Mouse (Mus musculus): ENCODE measurements at regions not wholly inside any gene's neighbourhood (a gene's known extent, or its start where the extent isn't known, plus 50 kb on each side); places are given as distances from the start of the nearest gene placed in this dataset.

- DNase-seq: no peak
These were observed 72.9 kb upstream of the 1700024P04Rik start for GRCm38 (mm10) chr13:99057293-99057588.

GRCm38 (mm10) chr13:99056432-99057292 is 72.3 kb upstream of the 1700024P04Rik start:
- no peak for DNase-seq

DNA sequence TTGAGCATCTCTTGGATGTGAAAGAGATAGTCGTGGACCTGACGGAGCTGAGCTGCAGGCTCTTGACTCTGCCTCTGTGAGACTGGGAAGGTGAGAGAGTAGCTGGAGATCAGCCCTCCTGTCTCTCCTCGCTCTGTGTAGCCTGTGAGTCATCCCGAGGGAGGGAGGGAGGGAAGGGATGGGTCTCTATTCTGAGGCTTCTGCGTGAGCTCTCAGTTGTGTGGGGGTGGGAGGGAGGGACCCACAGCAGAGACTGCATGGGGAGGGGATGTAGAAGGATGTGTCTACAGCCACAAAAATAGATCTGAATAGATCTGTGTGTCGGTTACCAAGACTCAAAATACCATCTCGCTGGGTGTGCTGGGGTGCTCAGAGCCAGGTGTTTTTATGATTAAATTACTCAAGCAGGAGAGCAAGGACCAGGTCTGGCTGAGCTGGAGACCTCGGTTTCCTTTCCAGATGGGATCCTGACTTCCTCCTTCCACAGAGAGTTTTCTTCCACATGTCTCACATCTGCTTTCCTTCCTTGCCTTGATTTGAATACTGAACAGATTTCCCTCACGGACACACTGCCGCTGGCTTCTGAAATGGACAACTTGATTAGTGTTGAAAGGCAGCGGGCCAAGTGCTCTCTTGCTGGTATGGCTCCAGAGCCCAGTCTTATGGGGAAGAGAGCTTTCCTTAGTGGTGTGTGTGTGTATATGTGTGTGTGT is 71.4 kb upstream of the 1700024P04Rik start:
- peak; percentile 67 to 70 for DNase-seq

DNA sequence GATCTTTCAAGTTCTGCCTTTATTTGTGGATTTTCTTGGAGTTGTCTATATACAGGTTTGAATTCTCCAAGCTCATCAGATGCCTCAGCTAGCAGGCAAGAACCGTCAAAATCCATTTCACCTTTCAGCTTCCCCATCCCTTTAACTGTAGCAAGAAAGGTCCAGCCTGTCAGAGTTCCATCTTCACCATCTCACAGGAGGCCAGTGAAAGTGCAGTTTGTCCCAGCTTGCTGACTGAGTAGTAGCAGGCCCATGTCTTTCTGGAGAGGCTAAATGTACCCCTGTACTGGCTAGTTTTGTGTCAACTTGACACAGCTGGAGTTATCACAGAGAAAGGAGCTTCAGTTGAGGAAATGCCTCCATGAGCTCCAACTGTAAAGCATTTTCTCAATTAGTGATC is 67.7 kb upstream of the 1700024P04Rik start:
- DNase-seq: no peak

GRCm38 (mm10) chr13:99049699-99050098 is 65.3 kb upstream of the 1700024P04Rik start:
- DNase-seq: no peak

DNA sequence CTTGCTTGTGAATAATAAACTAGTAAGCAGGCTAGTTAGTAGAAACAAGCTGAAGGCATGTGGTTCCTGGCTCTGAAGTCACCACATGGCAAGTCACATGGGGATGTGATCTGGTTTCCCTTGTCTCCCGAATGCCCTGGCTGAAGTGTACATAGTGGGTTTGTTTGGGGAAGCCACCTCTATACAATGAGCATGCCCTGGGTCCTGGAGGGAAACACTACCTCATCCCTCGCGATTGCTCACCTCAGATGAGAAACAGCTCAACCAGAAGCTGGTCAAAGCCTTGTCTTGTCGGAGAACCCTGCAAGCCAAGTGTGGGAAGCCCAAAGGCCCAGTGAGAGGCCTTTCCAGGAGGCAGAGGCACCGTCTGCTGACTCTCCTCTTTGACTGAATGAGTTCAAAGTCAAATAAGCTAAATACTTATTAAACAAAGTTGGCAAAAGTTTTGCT is 64.3 kb upstream of the 1700024P04Rik start:
- peak in 1 of 2 experiments; percentile 49 for DNase-seq

DNA sequence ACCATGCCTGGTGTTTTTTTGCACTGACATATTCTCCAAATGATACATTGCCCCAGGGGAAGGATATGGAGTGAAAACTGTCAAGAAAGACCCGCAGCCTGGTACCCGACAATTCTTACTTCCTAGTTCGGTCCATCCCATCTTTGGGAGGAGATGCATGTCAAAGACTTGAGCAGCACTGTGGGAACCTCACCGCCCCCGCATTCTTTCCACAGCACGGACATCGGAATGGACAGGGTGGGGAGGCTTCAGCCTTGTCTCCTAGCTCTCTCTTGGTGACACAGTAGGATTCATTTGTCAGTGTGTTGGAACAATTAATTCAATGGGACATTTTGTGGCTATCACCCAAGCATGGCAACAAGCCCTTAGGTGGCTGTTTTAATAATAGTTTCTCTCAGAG is 62.9 kb upstream of the 1700024P04Rik start:
- peak; percentile 42 to 66 for DNase-seq

DNA sequence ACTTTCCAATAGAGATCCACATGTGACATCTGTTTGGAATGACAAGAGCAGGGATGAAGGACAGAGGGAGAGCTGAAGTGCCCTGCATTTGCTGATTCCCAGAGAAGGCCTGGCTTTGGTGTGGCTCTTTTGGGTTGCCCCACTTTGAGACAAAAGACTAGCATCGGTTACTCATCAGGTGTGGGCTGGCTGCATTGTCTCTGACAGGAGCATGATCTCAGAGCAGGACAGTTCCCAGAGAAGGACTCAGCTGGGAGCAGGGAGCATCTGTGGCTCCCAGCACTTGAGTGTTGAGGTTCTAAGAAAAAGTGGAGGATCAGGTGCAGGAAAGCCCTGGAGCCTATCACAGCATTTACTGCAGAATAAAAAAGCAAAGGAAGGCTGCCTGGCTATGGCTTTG is 62.4 kb upstream of the 1700024P04Rik start:
- DNase-seq: no peak

GRCm38 (mm10) chr13:99042086-99042485 is 57.7 kb upstream of the 1700024P04Rik start:
- no peak for DNase-seq

- no peak for DNase-seq
These were observed 56.9 kb upstream of the 1700024P04Rik start for GRCm38 (mm10) chr13:99041256-99041655.

GRCm38 (mm10) chr13:99040846-99041245 is 56.5 kb upstream of the 1700024P04Rik start:
- DNase-seq: no peak

DNA sequence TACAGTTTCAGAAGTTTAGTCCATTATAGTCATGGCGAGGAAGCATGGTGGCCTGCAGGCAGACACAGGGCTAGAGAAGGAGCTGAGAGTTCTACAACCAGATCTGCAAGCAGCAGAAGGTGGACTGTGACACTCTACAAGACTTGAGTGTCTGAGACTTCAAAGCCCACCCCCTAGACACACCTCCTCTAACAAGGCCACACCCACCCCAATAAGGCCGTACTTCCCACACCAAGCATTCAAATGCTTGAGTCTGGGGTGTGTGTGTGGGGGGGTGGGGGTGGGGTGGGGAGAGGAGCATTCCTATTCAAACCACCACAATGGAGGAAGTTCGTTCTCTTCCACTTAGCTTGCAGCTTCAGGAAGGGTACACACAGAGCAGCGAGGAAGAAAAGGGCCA is 55.8 kb upstream of the 1700024P04Rik start:
- DNase-seq: no peak

- DNase-seq: no peak
These were observed 54.7 kb upstream of the 1700024P04Rik start for GRCm38 (mm10) chr13:99039063-99039385.

GRCm38 (mm10) chr13:99038198-99039062 is 54.1 kb upstream of the 1700024P04Rik start:
- DNase-seq: peak in 1 of 2 experiments; percentile 26

DNA sequence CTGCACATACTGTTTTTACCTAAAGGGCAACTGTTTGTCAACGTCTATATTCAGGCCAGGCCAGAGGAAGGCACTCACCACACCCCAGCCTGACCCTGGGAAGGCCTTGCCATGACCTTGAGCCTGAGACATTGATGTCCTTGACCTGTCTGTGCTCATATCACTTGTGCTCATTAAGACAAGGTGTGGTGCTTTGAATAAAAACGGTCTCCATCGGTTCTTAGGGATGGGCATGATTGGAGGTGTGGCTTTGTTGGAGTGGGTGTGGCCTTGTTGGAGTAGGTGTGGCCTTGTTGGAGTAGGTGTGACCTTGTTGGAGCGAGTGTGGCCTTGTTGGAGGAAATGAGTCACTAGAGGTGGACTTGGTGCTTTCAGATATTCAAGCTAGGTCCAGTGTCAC is 52.8 kb upstream of the 1700024P04Rik start:
- DNase-seq: no peak

All from kidney, postnatal 4 days (tissue).